Mouse (Mus musculus) hindbrain, embryonic 14.5 days (tissue): Measurements from ENCODE around the gene Bysl. TPM values are rescaled to one million over a fixed set of nuclear protein-coding genes. Genes with fewer than 3 reads are reported as not detected.

ENCODE experiments used
- ATAC-seq: fragments of 200-750 bp; cut with Nextera tagmentation; 2 replicates; pipeline ENCODE4 v1.8.0; 2017; ENCODE audit warnings: moderate number of reproducible peaks, mild to moderate bottlenecking, moderate TSS enrichment, moderate library complexity; ENCODE audit not compliant: low FRiP score
- DNase-seq: peaks from one replicate; pipeline ENCODE4 v3.0.0-alpha.2; 2015; ENCODE audit warnings: low spot score
- H3K27ac ChIP-seq: fragments of 300-500 bp; sonication (generic); 2 replicates; pipeline ENCODE4 v1.5.1; 2014; ENCODE audit warnings: mild to moderate bottlenecking, moderate library complexity
- H3K27me3 ChIP-seq: fragments of 300-500 bp; sonication (generic); 2 replicates; pipeline ENCODE4 v1.6.1; 2014; ENCODE audit warnings: mild to moderate bottlenecking, low read length, mixed read lengths; ENCODE audit not compliant: control insufficient read depth, insufficient read depth
- H3K36me3 ChIP-seq: fragments of 300-500 bp; sonication (generic); replicated peaks from 2 replicates; pipeline ENCODE4 v1.6.1; 2014; ENCODE audit not compliant: control insufficient read depth, insufficient read depth
- H3K4me1 ChIP-seq: fragments of 300-500 bp; sonication (generic); replicated peaks from 2 replicates; pipeline ENCODE4 v1.6.1; 2014; ENCODE audit warnings: antibody characterized with exemption, low read length, mixed read lengths; ENCODE audit not compliant: control insufficient read depth, insufficient read depth
- H3K4me2 ChIP-seq: fragments of 300-500 bp; sonication (generic); replicated peaks from 2 replicates; pipeline ENCODE4 v1.6.1; 2014; ENCODE audit warnings: mild to moderate bottlenecking, moderate library complexity
- H3K4me3 ChIP-seq: fragments of 300-500 bp; sonication (generic); replicated peaks from 2 replicates; pipeline ENCODE4 v1.5.1; 2014; ENCODE audit warnings: mild to moderate bottlenecking, low read length
- H3K9ac ChIP-seq: fragments of 300-500 bp; sonication (generic); 2 replicates; pipeline ENCODE4 v1.6.1; 2014
- H3K9me3 ChIP-seq: fragments of 300-500 bp; sonication (generic); 2 replicates; pipeline ENCODE4 v1.6.1; 2016; ENCODE audit warnings: low read length; ENCODE audit not compliant: control insufficient read depth
- WGBS: fragments of 180-500 bp; shearing (Covaris S2); extraction: QIAGEN DNeasy Blood & Tissue Kit; methylation state at CpG from one replicate; pipeline ENCODE4 v1.1.7; 2014; 5-methylcytosine and 5-hydroxymethylcytosine counted together
- polyA plus RNA-seq: library from polyadenylated mRNA; unstranded; fragments of >200 nt; fragmentation: Nextera tagmentation; extraction: Ambion mirVana; gene quantifications from 2 replicates; pipeline ENCODE4 v1.2.1, GENCODE M21; 2014

The Bysl gene
- polyA plus RNA-seq, 1 experiment from 2014 or later: 33.3 TPM

- ATAC-seq: no peak
Observed at GRCm38 (mm10) chr17:47596839-47597164, 14.5 kb downstream of the Bysl start.

GRCm38 (mm10) chr17:47596162-47596838 is 15.0 kb downstream of the Bysl start:
- 30% methylated on average over 6 of the region's 6 CpGs for WGBS
- Histone ChIP-seq H3K36me3 (peaks cover 32% of the 10 kb centered on the region), H3K27ac (peak overlapping the region; percentile 83), H3K4me3 (peak overlapping the region; percentile 57; the same call in 1 of the 2 replicates), H3K4me1 (peaks cover 34% of the 10 kb centered on the region), H3K27me3 (no peaks in the 10 kb centered on the region), H3K9me3 (no peaks in the 10 kb centered on the region), H3K9ac (peak overlapping the region; percentile 66; the same call in 1 of the 2 replicates), H3K4me2 (peak overlapping the region; percentile 91)
- DNase-seq (no peak), ATAC-seq (no peak)

More at GRCm38 (mm10) chr17:47596839-47597164, 14.5 kb downstream of the Bysl start:
- H3K9ac ChIP-seq: no peak overlapping the region; the same call in 1 of the 2 replicates
- no peaks in the 10 kb centered on the region for H3K9me3 ChIP-seq
- H3K27ac ChIP-seq: peak overlapping the region; percentile 83
- peaks cover 37% of the 10 kb centered on the region for H3K36me3 ChIP-seq
- H3K4me3 ChIP-seq: no peak overlapping the region
- peak overlapping the region; percentile 91 for H3K4me2 ChIP-seq
- no peaks in the 10 kb centered on the region for H3K27me3 ChIP-seq
- no peak for DNase-seq
- WGBS: 69% methylated on average over 5 of the region's 5 CpGs
- H3K4me1 ChIP-seq: peaks cover 34% of the 10 kb centered on the region

- H3K4me1 ChIP-seq: peaks cover 34% of the 10 kb centered on the region
Observed at GRCm38 (mm10) chr17:47595248-47596161, 15.8 kb downstream of the Bysl start.

GRCm38 (mm10) chr17:47594969-47595247 is 16.4 kb downstream of the Bysl start:
- Histone ChIP-seq H3K4me2 (peak overlapping the region; percentile 91), H3K27ac (peak overlapping the region; percentile 83), H3K4me3 (peak overlapping the region; percentile 57), H3K4me1 (peaks cover 34% of the 10 kb centered on the region), H3K36me3 (peaks cover 18% of the 10 kb centered on the region), H3K27me3 (no peaks in the 10 kb centered on the region), H3K9ac (peak overlapping the region; percentile 66), H3K9me3 (no peaks in the 10 kb centered on the region)
- 2% methylated on average over 8 of the region's 9 CpGs for WGBS
- ATAC-seq: no peak
- no peak for DNase-seq

More at GRCm38 (mm10) chr17:47595248-47596161, 15.8 kb downstream of the Bysl start:
- Histone ChIP-seq H3K4me2 (peak overlapping the region; percentile 91), H3K27ac (peak overlapping the region; percentile 83), H3K9ac (peak overlapping the region; percentile 66), H3K36me3 (peaks cover 24% of the 10 kb centered on the region), H3K4me3 (peak overlapping the region; percentile 57), H3K9me3 (no peaks in the 10 kb centered on the region), H3K27me3 (no peaks in the 10 kb centered on the region)
- ATAC-seq (peak; percentile 28; the same call in 1 of the 2 replicates), DNase-seq (peak; percentile 33)
- under 1% methylated on average over 21 of the region's 21 CpGs for WGBS

- Histone ChIP-seq H3K9me3 (no peaks in the 10 kb centered on the region), H3K27me3 (no peaks in the 10 kb centered on the region), H3K27ac (peak overlapping the region; percentile 83), H3K4me2 (peak overlapping the region; percentile 91), H3K9ac (peak overlapping the region; percentile 66), H3K4me1 (peaks cover 34% of the 10 kb centered on the region), H3K36me3 (peaks cover 13% of the 10 kb centered on the region), H3K4me3 (peak overlapping the region; percentile 57)
- ATAC-seq (no peak), DNase-seq (no peak)
- under 1% methylated on average over 43 of the region's 43 CpGs for WGBS
Observed at GRCm38 (mm10) chr17:47594183-47594968, 16.9 kb downstream of the Bysl start.

GRCm38 (mm10) chr17:47593854-47594182 is 17.5 kb downstream of the Bysl start:
- Histone ChIP-seq H3K4me2 (peak overlapping the region; percentile 91), H3K4me1 (peaks cover 34% of the 10 kb centered on the region), H3K36me3 (0 out of 2 replicates have a peak, but pooled peaks cover 8% of the 10 kb centered on the region), H3K9ac (peak overlapping the region; percentile 66), H3K27me3 (no peaks in the 10 kb centered on the region), H3K27ac (peak overlapping the region; percentile 83), H3K4me3 (peak overlapping the region; percentile 57), H3K9me3 (no peaks in the 10 kb centered on the region)
- DNase-seq: no peak
- 0% methylated on average over 13 of the region's 13 CpGs for WGBS
- ATAC-seq: no peak

- H3K4me3 ChIP-seq: peak overlapping the region; percentile 57
- H3K27me3 ChIP-seq: no peaks in the 10 kb centered on the region
- H3K4me1 ChIP-seq: peaks cover 34% of the 10 kb centered on the region
- H3K9ac ChIP-seq: peak overlapping the region; percentile 66
- WGBS: under 1% methylated on average over 55 of the region's 63 CpGs
- peak overlapping the region; percentile 91 for H3K4me2 ChIP-seq
- ATAC-seq (peak; percentile 91), DNase-seq (peak; percentile 92)
- 0 out of 2 replicates have a peak, but pooled peaks cover 3% of the 10 kb centered on the region for H3K36me3 ChIP-seq
- H3K9me3 ChIP-seq: no peaks in the 10 kb centered on the region
- H3K27ac ChIP-seq: peak overlapping the region; percentile 83
Observed at GRCm38 (mm10) chr17:47593215-47593853, 18.0 kb downstream of the Bysl start.

GRCm38 (mm10) chr17:47591073-47591472 is 20.2 kb downstream of the Bysl start:
- 92% methylated on average over 3 of the region's 3 CpGs for WGBS

More at GRCm38 (mm10) chr17:47591073-47591472, 20.2 kb downstream of the Bysl start:
- H3K36me3 ChIP-seq: no peaks in the 10 kb centered on the region
- no peak overlapping the region for H3K4me3 ChIP-seq
- no peak for DNase-seq
- ATAC-seq: no peak
- H3K9me3 ChIP-seq: no peaks in the 10 kb centered on the region
- H3K27me3 ChIP-seq: no peaks in the 10 kb centered on the region
- H3K27ac ChIP-seq: no peak overlapping the region
- no peak overlapping the region for H3K4me2 ChIP-seq
- no peak overlapping the region for H3K9ac ChIP-seq
- peaks cover 23% of the 10 kb centered on the region for H3K4me1 ChIP-seq
